Mouse (Mus musculus) 416B (cell line): ENCODE results near the gene Rps18.
"Not testable (repeated sequence)": the region's sequence is repeated elsewhere in the genome, so short reads cannot be mapped to it uniquely, and the experiment has no call there.

Experiments used
- DNase-seq: peaks from one replicate; pipeline ENCODE4 v3.0.0; 2011; ENCODE audit warnings: low read depth

The Rps18 gene

GRCm38 (mm10) chr17:33904835-33905234, 51.0 kb downstream of the Rps18 start, which contains the start of gene Platr17:
Gene Platr17 (plus strand): TSS chr17:33905135.
- DNase-seq = not testable (repeated sequence)

- DNase-seq = peak; percentile 71
These were observed 51.7 kb downstream of the Rps18 start for GRCm38 (mm10) chr17:33903911-33904651.

- peak; percentile 29 for DNase-seq
These were observed 53.3 kb downstream of the Rps18 start for GRCm38 (mm10) chr17:33902491-33902890.

- no peak for DNase-seq
These were observed 53.7 kb downstream of the Rps18 start for GRCm38 (mm10) chr17:33902079-33902478.
